8 mouse cellular contexts compared by ENCODE assay signal in the genomic region with DNA sequence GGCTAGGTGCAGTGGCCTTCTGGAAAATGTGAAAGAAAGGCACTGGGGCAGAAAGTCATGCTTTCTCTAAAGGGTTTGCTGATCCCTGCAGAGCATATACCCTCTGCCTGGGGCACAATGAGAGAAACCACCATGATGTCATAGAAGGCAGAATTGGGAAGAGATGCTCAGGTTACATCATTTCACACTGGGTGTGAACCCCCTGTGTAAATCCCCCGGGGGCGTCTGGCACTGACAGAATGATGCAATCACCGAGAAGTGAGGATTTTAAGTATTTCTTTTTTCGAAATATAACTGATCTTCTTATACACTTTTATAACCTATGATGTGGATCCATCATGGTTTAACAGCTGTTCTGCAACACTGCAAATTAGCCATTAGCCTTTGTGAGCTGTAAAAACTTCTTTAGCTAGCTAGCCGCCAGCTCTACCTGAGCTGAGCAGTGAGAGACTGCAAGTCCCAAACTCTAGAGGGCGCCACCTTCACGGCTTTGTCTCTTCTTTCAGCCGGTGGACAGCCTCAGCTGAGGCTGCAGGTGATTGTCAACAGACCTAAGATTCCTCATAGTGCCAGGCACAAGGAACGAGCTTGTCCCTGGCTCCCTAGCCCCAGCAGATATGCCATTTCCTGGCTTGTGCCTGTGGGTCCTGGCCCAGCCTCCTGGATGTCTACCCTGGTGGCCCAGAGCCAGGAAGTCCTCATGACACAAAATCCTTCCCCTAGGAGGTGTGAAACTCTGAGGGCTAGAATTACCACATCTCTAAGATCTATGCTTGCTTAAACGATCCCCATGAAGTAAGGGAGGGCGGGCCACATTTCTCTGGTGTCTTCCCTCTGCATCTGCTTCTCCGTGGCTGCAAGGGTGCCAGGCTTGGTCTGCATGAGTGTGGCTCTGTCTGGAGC. TPM values are rescaled to one million over a fixed set of nuclear protein-coding genes. Genes with fewer than 3 reads are reported as not detected.
A peak's percentile ranks its signal among the peaks of the same experiment; 100 is the strongest.
DNase-seq lines count a peak whose midpoint lies in the region; ATAC-seq and TF ChIP-seq lines count a peak whose summit lies in the region.

No protein-coding gene starts in this region.

- no peaks in the 10 kb centered on the region for H3K4me1 ChIP-seq in hindbrain, embryonic 10.5 days (replicated peaks)
- no peaks in the 10 kb centered on the region for H3K4me1 ChIP-seq in hindbrain, embryonic 13.5 days (replicated peaks)
- H3K4me1 ChIP-seq in bone marrow macrophage, adult 2 months (ENCODE audit: control insufficient read depth, insufficient read depth, low read length), result peaks cover 12% of the 10 kb centered on the region
- H3K4me1 ChIP-seq in forebrain, postnatal 0 days (ENCODE audit: insufficient read depth), result no peaks in the 10 kb centered on the region

- no peak overlapping the region for H3K4me2 ChIP-seq in hindbrain, embryonic 13.5 days
- no peak overlapping the region for H3K4me2 ChIP-seq in forebrain, postnatal 0 days (ENCODE audit: low read depth)

- TF ChIP-seq POLR2A in bone marrow macrophage, adult 2 months (IDR thresholded peaks at IDR 0.05; ENCODE audit: borderline replicate concordance, low read depth, low read length), result no peak

- no peak overlapping the region for H3K4me3 ChIP-seq in hindbrain, embryonic 10.5 days
- H3K4me3 ChIP-seq in hindbrain, embryonic 13.5 days, result no peak overlapping the region
- no peak overlapping the region for H3K4me3 ChIP-seq in bone marrow macrophage, adult 2 months (ENCODE audit: insufficient read depth, low read length)
- no peak overlapping the region for H3K4me3 ChIP-seq in forebrain, postnatal 0 days (ENCODE audit: low read depth, low read length)

- no peaks in the 10 kb centered on the region for H3K36me3 ChIP-seq in hindbrain, embryonic 10.5 days
- no peaks in the 10 kb centered on the region for H3K36me3 ChIP-seq in hindbrain, embryonic 13.5 days
- H3K36me3 ChIP-seq in forebrain, postnatal 0 days (ENCODE audit: insufficient read depth), result no peaks in the 10 kb centered on the region

- ATAC-seq in hindbrain, embryonic 13.5 days (ENCODE audit: low FRiP score), result no peak
- no peak for ATAC-seq in forebrain, postnatal 0 days
- peak; percentile 33; the same call in 1 of the 2 replicates for ATAC-seq in monocyte, adult 5-6 weeks (replicated peaks; ENCODE audit: insufficient number of reproducible peaks, low FRiP score, low TSS enrichment, poor library complexity, severe bottlenecking)

- no peaks in the 10 kb centered on the region for H3K9me3 ChIP-seq in hindbrain, embryonic 10.5 days
- H3K9me3 ChIP-seq in hindbrain, embryonic 13.5 days, result no peaks in the 10 kb centered on the region
- no peaks in the 10 kb centered on the region for H3K9me3 ChIP-seq in forebrain, postnatal 0 days (ENCODE audit: low read length)

- DNase-seq in hindbrain, embryonic 10.5 days (ENCODE audit: low spot score), result peak; percentile 20
- DNase-seq in CD4-positive, CD25-positive, alpha-beta regulatory T cell, adult 2 months (ENCODE audit: low read depth, low spot score), result peak; percentile 83
- DNase-seq in forebrain, postnatal 0 days, result no peak
- DNase-seq in kidney, postnatal 25 days, result peak; percentile 49 to 60
- peak; percentile 76 for DNase-seq in thymus, postnatal 14 days

- H3K27me3 ChIP-seq in hindbrain, embryonic 10.5 days (ENCODE audit: insufficient read depth, poor library complexity, severe bottlenecking), result no peaks in the 10 kb centered on the region
- H3K27me3 ChIP-seq in hindbrain, embryonic 13.5 days, result no peaks in the 10 kb centered on the region
- no peaks in the 10 kb centered on the region for H3K27me3 ChIP-seq in forebrain, postnatal 0 days (ENCODE audit: insufficient read depth, low read length)

- H3K27ac ChIP-seq in hindbrain, embryonic 10.5 days, result no peak overlapping the region
- H3K27ac ChIP-seq in hindbrain, embryonic 13.5 days, result no peak overlapping the region
- H3K27ac ChIP-seq in bone marrow macrophage, adult 2 months (ENCODE audit: insufficient read depth, low read depth, low read length), result no peak overlapping the region
- no peak overlapping the region for H3K27ac ChIP-seq in forebrain, postnatal 0 days (ENCODE audit: low read depth, low read length)

- H3K9ac ChIP-seq in hindbrain, embryonic 13.5 days, result no peak overlapping the region
- no peak overlapping the region for H3K9ac ChIP-seq in forebrain, postnatal 0 days

- TF ChIP-seq CTCF in bone marrow macrophage, adult 2 months (IDR thresholded peaks at IDR 0.05; ENCODE audit: low read depth, low read length), result peak; percentile 89
- TF ChIP-seq CTCF in forebrain, postnatal 0 days (IDR thresholded peaks at IDR 0.05; ENCODE audit: low read depth), result peak; percentile 57

- 55% methylated on average over 12 of the region's 12 CpGs for WGBS in hindbrain, embryonic 10.5 days
- 50% methylated on average over 12 of the region's 12 CpGs for WGBS in hindbrain, embryonic 13.5 days
- WGBS in forebrain, postnatal 0 days, result 44% methylated on average over 12 of the region's 12 CpGs

RNA-seq across cellular contexts. Expression of a gene that starts 29.4 kb away (rescaled TPM):
- polyA plus RNA-seq in hindbrain, embryonic 10.5 days (2016; fragmentation: Nextera tagmentation; extraction: Ambion mirVana), result 0.21 and 0.47 TPM in 2 replicates
- 0.66 TPM in 1 of 2 replicates, not detected in the other for polyA plus RNA-seq in hindbrain, embryonic 13.5 days (2015; fragmentation: Nextera tagmentation; extraction: Ambion mirVana)
- polyA plus RNA-seq in bone marrow macrophage, adult 2 months (2012; ENCODE audit: insufficient read depth, insufficient read length, missing spikeins), result not detected in 2 replicates
- total RNA-seq in forebrain, postnatal 0 days (2014; rRNA removed), result 0.46 and 1.4 TPM in 2 replicates
- 0.59 TPM in 1 of 2 replicates, not detected in the other for polyA plus RNA-seq in forebrain, postnatal 0 days (2015; fragmentation: Nextera tagmentation; extraction: Ambion mirVana)
- total RNA-seq in monocyte, adult 5-6 weeks (2017), result 3.2 to 7.8 TPM in 2 of 3 replicates, not detected in the other

RNA-seq across cellular contexts. Expression of a gene that starts 36.2 kb away (rescaled TPM):
- 3.7 and 7.8 TPM in 2 replicates for polyA plus RNA-seq in hindbrain, embryonic 10.5 days (2016; fragmentation: Nextera tagmentation; extraction: Ambion mirVana)
- polyA plus RNA-seq in hindbrain, embryonic 13.5 days (2015; fragmentation: Nextera tagmentation; extraction: Ambion mirVana), result 6.0 and 6.1 TPM in 2 replicates
- 6.6 and 7.7 TPM in 2 replicates for polyA plus RNA-seq in bone marrow macrophage, adult 2 months (2012; ENCODE audit: insufficient read depth, insufficient read length, missing spikeins)
- total RNA-seq in forebrain, postnatal 0 days (2014; rRNA removed), result 52.5 and 53.9 TPM in 2 replicates
- polyA plus RNA-seq in forebrain, postnatal 0 days (2015; fragmentation: Nextera tagmentation; extraction: Ambion mirVana), result 8.7 and 9.1 TPM in 2 replicates
- 1.1 to 3.7 TPM (median 1.6 TPM) in 3 replicates for total RNA-seq in monocyte, adult 5-6 weeks (2017)

RNA-seq across cellular contexts. Expression of a gene that starts 55.1 kb away (rescaled TPM):
- polyA plus RNA-seq in hindbrain, embryonic 10.5 days (2016; fragmentation: Nextera tagmentation; extraction: Ambion mirVana), result 10.9 and 14.5 TPM in 2 replicates
- 26.8 and 27.3 TPM in 2 replicates for polyA plus RNA-seq in hindbrain, embryonic 13.5 days (2015; fragmentation: Nextera tagmentation; extraction: Ambion mirVana)
- 59.3 and 60.9 TPM in 2 replicates for polyA plus RNA-seq in bone marrow macrophage, adult 2 months (2012; ENCODE audit: insufficient read depth, insufficient read length, missing spikeins)
- 47.6 and 48.2 TPM in 2 replicates for total RNA-seq in forebrain, postnatal 0 days (2014; rRNA removed)
- polyA plus RNA-seq in forebrain, postnatal 0 days (2015; fragmentation: Nextera tagmentation; extraction: Ambion mirVana), result 53.0 and 59.7 TPM in 2 replicates
- 0.75 to 0.97 TPM (median 0.95 TPM) in 3 replicates for total RNA-seq in monocyte, adult 5-6 weeks (2017)
